Mouse (Mus musculus) hematopoietic stem cell, adult 5-6 weeks (primary cell): ENCODE measurements around the gene Mfap3l. TPM values are rescaled to one million over a fixed set of nuclear protein-coding genes. Genes with fewer than 3 reads are reported as not detected.
"Not testable (repeated sequence)": the region's sequence is repeated elsewhere in the genome, so short reads cannot be mapped to it uniquely, and the experiment has no call there.

Source experiments
- ATAC-seq, 2 experiments: fragments of 125-278 bp in 1 of 2; replicated peaks in 1 of 2; 2 replicates each; pipeline ENCODE4 v1.8.0; 2016 to 2017; ENCODE audit warnings: inconsistent platforms in 2 of 2, mild to moderate bottlenecking in 2 of 2, moderate number of reproducible peaks in 2 of 2, low read depth in 1 of 2, moderate TSS enrichment in 1 of 2; ENCODE audit not compliant: low FRiP score in 2 of 2, poor library complexity in 2 of 2, severe bottlenecking in 2 of 2, insufficient read depth in 1 of 2, low TSS enrichment in 1 of 2
- total RNA-seq: library from RNA; stranded (forward); fragments of 172-1452, 232-1000 nt; gene quantifications from 2 replicates; pipeline ENCODE4 v1.2.3, GENCODE M21; 2017

The Mfap3l gene
- total RNA-seq = 1.1 and 2.2 TPM in 2 replicates

- peak; percentile 89 to 93 for ATAC-seq
These were observed at the start of gene Mfap3l for GRCm38 (mm10) chr8:60632250-60632932. TSS of gene Mfap3l (plus strand) at chr8:60632827.

- ATAC-seq = no peak
These were observed 49.3 kb upstream of the Mfap3l start for GRCm38 (mm10) chr8:60583369-60583768.

GRCm38 (mm10) chr8:60591352-60592105 is 41.1 kb upstream of the Mfap3l start:
- ATAC-seq = not testable (repeated sequence)

GRCm38 (mm10) chr8:60594761-60595160 is 37.9 kb upstream of the Mfap3l start:
- ATAC-seq = peak; percentile 42 to 73; a peak in 3 of 4 replicates

- peak; percentile 89 to 92 for ATAC-seq
These were observed 21.0 kb upstream of the Mfap3l start for GRCm38 (mm10) chr8:60611580-60612111.

GRCm38 (mm10) chr8:60616928-60617327 is 15.7 kb upstream of the Mfap3l start:
- no peak for ATAC-seq

GRCm38 (mm10) chr8:60621561-60621960 is 11.1 kb upstream of the Mfap3l start:
- ATAC-seq = no peak

- no peak for ATAC-seq
These were observed 10.6 kb upstream of the Mfap3l start for GRCm38 (mm10) chr8:60622056-60622455.

GRCm38 (mm10) chr8:60623438-60623837 is 9.2 kb upstream of the Mfap3l start:
- no peak for ATAC-seq

GRCm38 (mm10) chr8:60624722-60625121 is 7.9 kb upstream of the Mfap3l start:
- ATAC-seq = no peak

- no peak for ATAC-seq
These were observed 4.7 kb upstream of the Mfap3l start for GRCm38 (mm10) chr8:60627937-60628336.

- no peak for ATAC-seq
These were observed 3.6 kb upstream of the Mfap3l start for GRCm38 (mm10) chr8:60629059-60629458.

- ATAC-seq = peak; percentile 64 to 66
These were observed 1.1 kb upstream of the Mfap3l start for GRCm38 (mm10) chr8:60631504-60631934.

- ATAC-seq = peak in 1 of 2 experiments; percentile 2; a peak in 3 of 4 replicates
These were observed 467 bp downstream of the Mfap3l start for GRCm38 (mm10) chr8:60632933-60633655.

- no peak for ATAC-seq
These were observed 2.3 kb downstream of the Mfap3l start for GRCm38 (mm10) chr8:60634921-60635320.

GRCm38 (mm10) chr8:60635846-60636245 is 3.2 kb downstream of the Mfap3l start:
- no peak for ATAC-seq

- no peak for ATAC-seq
These were observed 7.4 kb downstream of the Mfap3l start for GRCm38 (mm10) chr8:60640046-60640445.
